26 mouse cellular contexts compared by ENCODE assay signal in the genomic region with DNA sequence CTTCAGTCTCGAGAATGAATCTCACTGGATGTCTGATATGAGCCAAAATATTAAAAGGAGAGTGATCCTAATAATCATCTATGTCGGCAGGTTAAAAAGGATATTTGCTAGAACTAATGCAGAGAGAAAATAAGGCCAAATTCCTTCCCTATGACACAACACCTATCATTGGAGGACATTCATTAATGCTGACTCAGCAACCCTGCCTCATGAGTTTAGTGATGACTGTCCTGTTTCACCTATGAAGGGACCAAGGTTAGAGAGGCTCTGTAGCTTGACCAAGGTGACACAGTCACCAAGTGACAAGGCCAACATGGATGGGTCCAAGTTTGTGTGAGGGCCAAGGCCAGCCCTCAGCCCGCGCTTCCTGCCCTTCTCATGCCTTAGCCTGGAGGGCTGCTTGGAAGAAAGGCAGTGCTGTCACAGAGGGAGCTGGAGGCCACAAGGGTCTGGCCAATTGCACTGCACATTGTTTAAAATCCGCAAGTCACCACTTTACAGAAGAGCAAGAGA.
DNase-seq lines count a peak whose midpoint lies in the region; ATAC-seq lines count a peak whose summit lies in the region.
"Had no signal": no experiment of that assay in that cellular context is flagged by ENCODE, and none has a peak within 500 bp of the region (broad histone marks: within the 10 kb centered on the region; RNA-seq: fewer than 3 reads in every experiment).

No protein-coding gene starts in this region.

- H3K9me3 ChIP-seq in forebrain, embryonic 11.5 days (ENCODE audit: control insufficient read depth, low read length), result no peaks in the 10 kb centered on the region
- H3K9me3 ChIP-seq in forebrain, embryonic 14.5 days (replicated peaks; ENCODE audit: control insufficient read depth, low read length), result no peaks in the 10 kb centered on the region
- no peaks in the 10 kb centered on the region for H3K9me3 ChIP-seq in hindbrain, embryonic 10.5 days
- H3K9me3 ChIP-seq: forebrain, embryonic 10.5 days; G1E; heart, embryonic 15.5 days; liver, embryonic 13.5 days; midbrain, embryonic 15.5 days; neural tube, embryonic 12.5 days had no signal

- H3K9ac ChIP-seq in forebrain, embryonic 11.5 days (ENCODE audit: low read length), result no peak overlapping the region
- H3K9ac ChIP-seq in forebrain, embryonic 14.5 days (ENCODE audit: low read length), result no peak overlapping the region
- H3K9ac ChIP-seq: heart, embryonic 15.5 days; hindbrain, embryonic 14.5 days; liver, embryonic 13.5 days; midbrain, embryonic 15.5 days; neural tube, embryonic 12.5 days had no signal

- no peaks in the 10 kb centered on the region for H3K27me3 ChIP-seq in forebrain, embryonic 11.5 days (ENCODE audit: control insufficient read depth, insufficient read depth, low read length)
- H3K27me3 ChIP-seq in forebrain, embryonic 14.5 days (replicated peaks; ENCODE audit: control insufficient read depth, insufficient read depth, low read length), result no peaks in the 10 kb centered on the region
- H3K27me3 ChIP-seq in hindbrain, embryonic 10.5 days (ENCODE audit: insufficient read depth, poor library complexity, severe bottlenecking), result no peaks in the 10 kb centered on the region
- H3K27me3 ChIP-seq: heart, embryonic 15.5 days; liver, embryonic 13.5 days; midbrain, embryonic 15.5 days; neural tube, embryonic 12.5 days had no signal

- H3K4me2 ChIP-seq in forebrain, embryonic 11.5 days (ENCODE audit: low read depth, low read length, severe bottlenecking), result 0 out of 2 replicates have a peak overlapping the region, but pooled peaks have one; percentile 8
- H3K4me2 ChIP-seq in forebrain, embryonic 14.5 days (ENCODE audit: low read length), result no peak overlapping the region
- H3K4me2 ChIP-seq: heart, embryonic 15.5 days; hindbrain, embryonic 14.5 days; liver, embryonic 13.5 days; midbrain, embryonic 15.5 days; neural tube, embryonic 12.5 days had no signal

- ATAC-seq in forebrain, embryonic 11.5 days (replicated peaks; ENCODE audit: low FRiP score), result no peak
- ATAC-seq in forebrain, embryonic 14.5 days, result no peak
- ATAC-seq: CD4-positive, CD25-positive, alpha-beta regulatory T cell, adult 4 months; inflammation-experienced regulatory T-cells, adult 6 months; midbrain, embryonic 15.5 days had no signal

- H3K4me1 ChIP-seq in forebrain, embryonic 11.5 days (replicated peaks; ENCODE audit: control insufficient read depth, insufficient read depth, low read length), result no peaks in the 10 kb centered on the region; the same call in 1 of the 2 replicates
- peaks cover 15% of the 10 kb centered on the region for H3K4me1 ChIP-seq in forebrain, embryonic 14.5 days (ENCODE audit: control insufficient read depth, insufficient read depth, low read length)
- 0 out of 2 replicates have a peak, but pooled peaks cover 8% of the 10 kb centered on the region for H3K4me1 ChIP-seq in hindbrain, embryonic 10.5 days (replicated peaks)
- H3K4me1 ChIP-seq: heart, embryonic 15.5 days; liver, embryonic 13.5 days; neural tube, embryonic 12.5 days had no signal

- H3K36me3 ChIP-seq in forebrain, embryonic 11.5 days (ENCODE audit: control insufficient read depth, insufficient read depth, low read length), result no peaks in the 10 kb centered on the region
- H3K36me3 ChIP-seq in forebrain, embryonic 14.5 days (ENCODE audit: control insufficient read depth, insufficient read depth, low read length), result no peaks in the 10 kb centered on the region
- no peaks in the 10 kb centered on the region for H3K36me3 ChIP-seq in hindbrain, embryonic 10.5 days
- H3K36me3 ChIP-seq: forebrain, embryonic 10.5 days; G1E; heart, embryonic 15.5 days; liver, embryonic 13.5 days; midbrain, embryonic 15.5 days; neural tube, embryonic 12.5 days had no signal

- DNase-seq in forebrain, embryonic 11.5 days (ENCODE audit: low spot score), result no peak
- no peak for DNase-seq in forebrain, embryonic 14.5 days (ENCODE audit: low spot score)
- DNase-seq in 3T3-L1 (ENCODE audit: low read depth, low spot score) (peak; percentile 34), NIH3T3 (ENCODE audit: low read depth) (peak; percentile 34)
- peak; percentile 63 to 82 for DNase-seq in adrenal gland, postnatal 36 days
- DNase-seq in hindbrain, embryonic 10.5 days (ENCODE audit: low spot score), result no peak
- DNase-seq in retina, postnatal 1 day, result no peak
- DNase-seq: cerebellum, adult 9-10 months; gastrocnemius, postnatal 36 days; heart, postnatal 36 days; kidney, adult 18-20 months; kidney, postnatal 10 days; liver, embryonic 13.5 days; lung, adult 2 months; lung, postnatal 14 days; right cerebral cortex, postnatal 25 days; spleen, adult 18-20 months; thymus, postnatal 14 days had no signal

- 85% methylated on average over 5 of the region's 5 CpGs for WGBS in forebrain, embryonic 11.5 days
- 77% methylated on average over 5 of the region's 5 CpGs for WGBS in forebrain, embryonic 14.5 days
- WGBS in hindbrain, embryonic 10.5 days, result 94% methylated on average over 5 of the region's 5 CpGs

- no peak overlapping the region for H3K4me3 ChIP-seq in forebrain, embryonic 11.5 days (ENCODE audit: low read depth, low read length)
- H3K4me3 ChIP-seq in forebrain, embryonic 14.5 days (ENCODE audit: low read depth, low read length), result no peak overlapping the region
- no peak overlapping the region for H3K4me3 ChIP-seq in hindbrain, embryonic 10.5 days
- H3K4me3 ChIP-seq: forebrain, embryonic 10.5 days; heart, embryonic 15.5 days; liver, embryonic 13.5 days; midbrain, embryonic 15.5 days; neural tube, embryonic 12.5 days had no signal

- no peak overlapping the region for H3K27ac ChIP-seq in forebrain, embryonic 11.5 days (ENCODE audit: low read depth, low read length)
- no peak overlapping the region for H3K27ac ChIP-seq in forebrain, embryonic 14.5 days (ENCODE audit: low read depth, low read length)
- no peak overlapping the region for H3K27ac ChIP-seq in hindbrain, embryonic 10.5 days
- H3K27ac ChIP-seq: forebrain, embryonic 10.5 days; heart, embryonic 15.5 days; hindbrain, embryonic 14.5 days; liver, embryonic 13.5 days; midbrain, embryonic 15.5 days; neural tube, embryonic 12.5 days had no signal

Comparison
In these comparisons a context has a peak if more than half of its experiments do, and no peak if none do; other contexts are left out.
1. DNase-seq: peak in 3T3-L1 (single experiment), NIH3T3 (single experiment) and adrenal gland, postnatal 36 days (2 of 2); none in forebrain, embryonic 11.5 days (single experiment), forebrain, embryonic 14.5 days (single experiment), hindbrain, embryonic 10.5 days (single experiment) and retina, postnatal 1 day (single experiment).